Mouse (Mus musculus) hindbrain, postnatal 0 days (tissue): ENCODE measurements at regions not wholly inside any gene's neighbourhood (a gene's known extent, or its start where the extent isn't known, plus 50 kb on each side); places are given as distances from the start of the nearest gene placed in this dataset.

Experiments used
- ATAC-seq: fragments of 200-750 bp; cut with Nextera tagmentation; 2 replicates; pipeline ENCODE4 v1.8.0; 2017; ENCODE audit warnings: mild to moderate bottlenecking, moderate TSS enrichment, moderate library complexity
- DNase-seq: peaks from one replicate; pipeline ENCODE4 v3.0.0-alpha.2; 2015; ENCODE audit warnings: low spot score
- H3K27ac ChIP-seq: fragments of 300-500 bp; sonication (generic); 2 replicates; pipeline ENCODE4 v1.5.1; 2014; ENCODE audit warnings: mild to moderate bottlenecking
- H3K27me3 ChIP-seq: fragments of 300-500 bp; sonication (generic); 2 replicates; pipeline ENCODE4 v1.6.1; 2014; ENCODE audit warnings: low read length, mixed read lengths; ENCODE audit not compliant: insufficient read depth
- H3K36me3 ChIP-seq: fragments of 300-500 bp; sonication (generic); 2 replicates; pipeline ENCODE4 v1.6.1; 2014; ENCODE audit warnings: low read length, mixed read lengths; ENCODE audit not compliant: insufficient read depth
- H3K4me1 ChIP-seq: fragments of 300-500 bp; sonication (generic); 2 replicates; pipeline ENCODE4 v1.6.1; 2014; ENCODE audit warnings: antibody characterized with exemption, low read length, mixed read lengths; ENCODE audit not compliant: insufficient read depth
- H3K4me2 ChIP-seq: fragments of 300-500 bp; sonication (generic); 2 replicates; pipeline ENCODE4 v1.6.1; 2014; ENCODE audit warnings: low read depth, mild to moderate bottlenecking, low read length, moderate library complexity, mixed read lengths
- H3K4me3 ChIP-seq: fragments of 300-500 bp; sonication (generic); 2 replicates; pipeline ENCODE4 v1.5.1; 2014; ENCODE audit warnings: low read length
- H3K9ac ChIP-seq: fragments of 300-500 bp; sonication (generic); replicated peaks from 2 replicates; pipeline ENCODE4 v1.6.1; 2014; ENCODE audit warnings: mild to moderate bottlenecking, low read length, moderate library complexity, mixed read lengths
- H3K9me3 ChIP-seq: fragments of 300-500 bp; sonication (generic); 2 replicates; pipeline ENCODE4 v1.6.1; 2016; ENCODE audit warnings: low read length, mixed read lengths
- CTCF ChIP-seq: IDR thresholded peaks from 2 replicates; pipeline ENCODE4 v1.5.1; 2016; ENCODE audit warnings: antibody characterized with exemption, control low read depth, low read depth
- WGBS: fragments of 180-500 bp; shearing (Covaris S2); extraction: QIAGEN DNeasy Blood & Tissue Kit; methylation state at CpG from one replicate; pipeline ENCODE4 v1.1.7; 2014; 5-methylcytosine and 5-hydroxymethylcytosine counted together

DNA sequence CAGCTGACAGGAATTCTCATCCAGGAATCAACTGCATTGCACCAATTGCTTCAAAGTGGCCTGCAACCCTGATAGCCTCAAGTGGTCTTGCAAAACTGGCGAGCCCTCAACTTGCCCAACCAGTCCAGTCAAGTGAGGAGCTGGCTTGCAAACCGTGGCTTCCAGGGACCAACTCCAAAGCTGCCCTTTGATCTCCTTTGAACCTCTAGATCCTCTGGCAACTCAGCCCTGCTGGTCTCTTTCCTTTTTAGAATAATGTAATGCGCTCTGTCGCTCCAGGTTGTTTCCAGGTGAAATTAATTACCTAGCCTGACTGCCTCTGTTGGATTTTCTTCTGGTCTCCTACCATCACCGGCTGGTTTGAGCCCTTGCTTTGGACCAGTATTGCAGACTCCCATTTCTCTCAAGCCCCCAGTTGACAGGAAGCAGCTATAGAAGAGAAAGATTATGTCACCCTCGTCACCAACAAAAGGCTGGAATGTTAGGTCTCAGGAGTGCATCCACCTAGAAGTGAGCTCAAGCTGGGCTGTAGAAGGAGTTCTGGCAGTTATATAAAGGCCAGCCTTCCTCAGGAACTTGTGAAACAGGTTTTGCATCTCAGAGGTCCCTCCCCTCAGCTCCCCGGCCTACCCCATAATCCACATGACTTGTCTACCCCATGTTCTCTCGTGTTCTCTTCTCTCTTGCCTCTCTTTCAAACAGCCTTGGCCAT lies 49.8 kb upstream of the Abcd3 start:
- Histone ChIP-seq H3K9me3 (no peaks in the 10 kb centered on the region), H3K27me3 (no peaks in the 10 kb centered on the region), H3K9ac (no peak overlapping the region), H3K4me1 (no peaks in the 10 kb centered on the region), H3K4me2 (no peak overlapping the region), H3K36me3 (no peaks in the 10 kb centered on the region), H3K4me3 (no peak overlapping the region), H3K27ac (no peak overlapping the region)
- no peak for TF ChIP-seq CTCF
- 62% methylated on average over 8 of the region's 8 CpGs for WGBS
- ATAC-seq (no peak), DNase-seq (no peak)
